Mouse (Mus musculus): ENCODE measurements around the gene Gm3173. TPM values are rescaled to one million over a fixed set of nuclear protein-coding genes. Genes with fewer than 3 reads are reported as not detected.
"Not testable (repeated sequence)": the region's sequence is repeated elsewhere in the genome, so short reads cannot be mapped to it uniquely, and the experiment has no call there.

The Gm3173 gene
- total RNA-seq (2021), result not detected

- DNase-seq; intact Hi-C loops (cut with DNase I): not testable (repeated sequence)
Observed at GRCm38 (mm10) chr14:4430692-4431091, at the start of gene Gm3173. Gene Gm3173, plus strand, starts transcription at chr14:4430992.

- intact Hi-C loops (cut with DNase I); DNase-seq: not testable (repeated sequence)
Observed at GRCm38 (mm10) chr14:4385606-4386005, 45.2 kb upstream of the Gm3173 start.

- intact Hi-C loops (cut with DNase I); DNase-seq: not testable (repeated sequence)
Observed at GRCm38 (mm10) chr14:4392841-4393530, 37.8 kb upstream of the Gm3173 start.

- intact Hi-C loops (cut with DNase I); DNase-seq: not testable (repeated sequence)
Observed at GRCm38 (mm10) chr14:4397226-4397625, 33.6 kb upstream of the Gm3173 start, which contains the start of gene Gm3159. Gene Gm3159, plus strand, starts transcription at chr14:4397526.

GRCm38 (mm10) chr14:4398624-4399023, 32.2 kb upstream of the Gm3173 start:
- intact Hi-C loops (cut with DNase I); DNase-seq: not testable (repeated sequence)

GRCm38 (mm10) chr14:4400115-4400789, 30.5 kb upstream of the Gm3173 start:
- DNase-seq; intact Hi-C loops (cut with DNase I): not testable (repeated sequence)

- DNase-seq; intact Hi-C loops (cut with DNase I): not testable (repeated sequence)
Observed at GRCm38 (mm10) chr14:4401245-4401644, 29.5 kb upstream of the Gm3173 start.

GRCm38 (mm10) chr14:4403840-4404239, 27.0 kb upstream of the Gm3173 start:
- DNase-seq; intact Hi-C loops (cut with DNase I): not testable (repeated sequence)

- intact Hi-C loops (cut with DNase I); DNase-seq: not testable (repeated sequence)
Observed at GRCm38 (mm10) chr14:4409939-4410338, 20.9 kb upstream of the Gm3173 start.

GRCm38 (mm10) chr14:4414965-4415835, 15.6 kb upstream of the Gm3173 start, which contains the start of gene Gm3164:
Gene Gm3164, plus strand, starts transcription at chr14:4415448.
- DNase-seq, result peak; percentile 61 to 69
- intact Hi-C loops (cut with DNase I), result not testable (repeated sequence)

GRCm38 (mm10) chr14:4481445-4481844, 50.7 kb downstream of the Gm3173 start, which contains the start of gene Gm3182:
Gene Gm3182, plus strand, starts transcription at chr14:4481745.
- intact Hi-C loops (cut with DNase I); DNase-seq: not testable (repeated sequence)

GRCm38 (mm10) chr14:4499425-4499824, 68.6 kb downstream of the Gm3173 start:
- intact Hi-C loops (cut with DNase I); DNase-seq: not testable (repeated sequence)

- DNase-seq; intact Hi-C loops (cut with DNase I): not testable (repeated sequence)
Observed at GRCm38 (mm10) chr14:4555105-4555504, 124.3 kb downstream of the Gm3173 start, which contains the start of gene Gm3047. Gene Gm3047, plus strand, starts transcription at chr14:4555405.

Other genes starting within 250 kb of the Gm3173 start
- under 1 TPM in 1 of 2 experiments, not detected in 1; 0.30 TPM for gene Gm2974, start 248.4 kb upstream of the Gm3173 start, total RNA-seq (2021)
- gene Gm3138, start 181.4 kb upstream of the Gm3173 start, total RNA-seq (2021), result not detected
- not detected for gene Gm3149, start 113.7 kb upstream of the Gm3173 start, total RNA-seq (2021)
- under 1 TPM; 0.42 to 0.45 TPM for gene 2610042L04Rik, start 96.2 kb upstream of the Gm3173 start, total RNA-seq (2021)
- gene Gm3159, start 33.5 kb upstream of the Gm3173 start, total RNA-seq (2021), result not detected
- under 1 TPM in 1 of 2 experiments, not detected in 1; 0.94 TPM for gene Gm3164, start 15.5 kb upstream of the Gm3173 start, total RNA-seq (2021)
- not detected for gene Gm3182, start 50.8 kb downstream of the Gm3173 start, total RNA-seq (2021)
- gene Gm3047, start 124.4 kb downstream of the Gm3173 start, total RNA-seq (2021), result not detected
- not detected for gene Gm8159, start 201.4 kb downstream of the Gm3173 start, total RNA-seq (2021)
- gene Gm3239, start 233.2 kb downstream of the Gm3173 start, total RNA-seq (2021), result not detected

Data from heart, postnatal 10 days (tissue).